Mouse (Mus musculus) neural tube, embryonic 13.5 days (tissue): Measurements from ENCODE around the gene Gm12216. TPM values are rescaled to one million over a fixed set of nuclear protein-coding genes. Genes with fewer than 3 reads are reported as not detected.

Experiments used
- ATAC-seq: fragments of 200-750 bp; cut with Nextera tagmentation; 2 replicates; pipeline ENCODE4 v1.8.0; 2017; ENCODE audit warnings: low read depth, mild to moderate bottlenecking, moderate TSS enrichment, moderate library complexity
- H3K27ac ChIP-seq: fragments of 300-500 bp; sonication (generic); replicated peaks from 2 replicates; pipeline ENCODE4 v1.5.1; 2015; ENCODE audit warnings: moderate library complexity, mild to moderate bottlenecking, inconsistent platforms
- H3K27me3 ChIP-seq: fragments of 300-500 bp; sonication (generic); 2 replicates; pipeline ENCODE4 v1.6.1; 2015; ENCODE audit warnings: mild to moderate bottlenecking, inconsistent platforms
- H3K36me3 ChIP-seq: fragments of 300-500 bp; sonication (generic); 2 replicates; pipeline ENCODE4 v1.6.1; 2015; ENCODE audit warnings: mild to moderate bottlenecking, inconsistent platforms
- H3K4me1 ChIP-seq: fragments of 300-500 bp; sonication (generic); replicated peaks from 2 replicates; pipeline ENCODE4 v1.6.1; 2015; ENCODE audit warnings: inconsistent platforms
- H3K4me2 ChIP-seq: fragments of 300-500 bp; sonication (generic); 2 replicates; pipeline ENCODE4 v1.6.1; 2015; ENCODE audit warnings: inconsistent platforms, mild to moderate bottlenecking, moderate library complexity
- H3K4me3 ChIP-seq: fragments of 300-500 bp; sonication (generic); 2 replicates; pipeline ENCODE4 v1.5.1; 2015; ENCODE audit warnings: mild to moderate bottlenecking, inconsistent platforms
- H3K9ac ChIP-seq: fragments of 300-500 bp; sonication (generic); 2 replicates; pipeline ENCODE4 v1.6.1; 2015; ENCODE audit warnings: moderate library complexity, mild to moderate bottlenecking, inconsistent platforms
- H3K9me3 ChIP-seq: fragments of 300-500 bp; sonication (generic); 2 replicates; pipeline ENCODE4 v1.6.1; 2016; ENCODE audit warnings: inconsistent platforms
- WGBS: fragments of 180-500 bp; shearing (Covaris S2); methylation state at CpG from one replicate; pipeline ENCODE4 v1.1.7; 2015; 5-methylcytosine and 5-hydroxymethylcytosine counted together
- polyA plus RNA-seq: library from polyadenylated mRNA; unstranded; fragments of >200 nt; fragmentation: Nextera tagmentation; extraction: Ambion mirVana; gene quantifications from 2 replicates; pipeline ENCODE4 v1.2.1, GENCODE M21; 2015

The Gm12216 gene
- polyA plus RNA-seq, 1 experiment from 2014 or later: 1.6 TPM

- H3K27me3 ChIP-seq: no peaks in the 10 kb centered on the region
- no peak overlapping the region for H3K4me2 ChIP-seq
- peaks cover 3% of the 10 kb centered on the region; the same call in 1 of the 2 replicates for H3K9me3 ChIP-seq
- ATAC-seq: no peak
- H3K4me3 ChIP-seq: no peak overlapping the region
- H3K27ac ChIP-seq: no peak overlapping the region
- H3K36me3 ChIP-seq: no peaks in the 10 kb centered on the region
- WGBS: 86% methylated on average over 3 of the region's 3 CpGs
- no peak overlapping the region for H3K9ac ChIP-seq
- H3K4me1 ChIP-seq: no peaks in the 10 kb centered on the region
These were observed 73.6 kb downstream of the Gm12216 start for GRCm38 (mm10) chr11:53785311-53785936.

- Histone ChIP-seq H3K9ac (no peak overlapping the region), H3K9me3 (no peaks in the 10 kb centered on the region), H3K27ac (no peak overlapping the region), H3K4me2 (no peak overlapping the region), H3K4me1 (no peaks in the 10 kb centered on the region), H3K27me3 (no peaks in the 10 kb centered on the region), H3K36me3 (no peaks in the 10 kb centered on the region), H3K4me3 (no peak overlapping the region)
- WGBS: 90% methylated on average over 9 of the region's 9 CpGs
- ATAC-seq: no peak
These were observed 75.8 kb downstream of the Gm12216 start for GRCm38 (mm10) chr11:53783288-53783687.

- no peaks in the 10 kb centered on the region for H3K27me3 ChIP-seq
- H3K9me3 ChIP-seq: no peaks in the 10 kb centered on the region
- H3K4me2 ChIP-seq: no peak overlapping the region
- no peak for ATAC-seq
- H3K4me1 ChIP-seq: no peaks in the 10 kb centered on the region
- WGBS: 88% methylated on average over 7 of the region's 7 CpGs
- no peak overlapping the region for H3K27ac ChIP-seq
- no peak overlapping the region for H3K4me3 ChIP-seq
- H3K9ac ChIP-seq: no peak overlapping the region
- H3K36me3 ChIP-seq: no peaks in the 10 kb centered on the region
These were observed 77.1 kb downstream of the Gm12216 start for GRCm38 (mm10) chr11:53781964-53782363.

- Histone ChIP-seq H3K36me3 (no peaks in the 10 kb centered on the region), H3K4me2 (no peak overlapping the region), H3K27me3 (no peaks in the 10 kb centered on the region), H3K27ac (no peak overlapping the region), H3K9ac (no peak overlapping the region), H3K9me3 (no peaks in the 10 kb centered on the region), H3K4me1 (no peaks in the 10 kb centered on the region), H3K4me3 (no peak overlapping the region)
- 97% methylated on average over 4 of the region's 4 CpGs for WGBS
- no peak for ATAC-seq
These were observed 77.8 kb downstream of the Gm12216 start for GRCm38 (mm10) chr11:53781201-53781775.

- Histone ChIP-seq H3K9me3 (no peaks in the 10 kb centered on the region), H3K27me3 (no peaks in the 10 kb centered on the region), H3K27ac (no peak overlapping the region), H3K36me3 (0 out of 2 replicates have a peak, but pooled peaks cover 3% of the 10 kb centered on the region), H3K4me3 (no peak overlapping the region), H3K4me2 (no peak overlapping the region), H3K4me1 (no peaks in the 10 kb centered on the region), H3K9ac (no peak overlapping the region)
- no peak for ATAC-seq
- WGBS: 87% methylated on average over 3 of the region's 3 CpGs
These were observed 78.8 kb downstream of the Gm12216 start for GRCm38 (mm10) chr11:53780262-53780661.

GRCm38 (mm10) chr11:53779808-53780207 is 79.2 kb downstream of the Gm12216 start:
- WGBS: 94% methylated on average over 2 of the region's 2 CpGs
- no peak overlapping the region for H3K4me3 ChIP-seq

GRCm38 (mm10) chr11:53778455-53778854 is 80.6 kb downstream of the Gm12216 start:
- 79% methylated on average over 5 of the region's 5 CpGs for WGBS
- no peaks in the 10 kb centered on the region for H3K9me3 ChIP-seq

More at GRCm38 (mm10) chr11:53779808-53780207, 79.2 kb downstream of the Gm12216 start:
- H3K27me3 ChIP-seq: no peaks in the 10 kb centered on the region
- H3K9me3 ChIP-seq: no peaks in the 10 kb centered on the region
- H3K4me1 ChIP-seq: no peaks in the 10 kb centered on the region
- 0 out of 2 replicates have a peak, but pooled peaks cover 3% of the 10 kb centered on the region for H3K36me3 ChIP-seq
- no peak overlapping the region for H3K9ac ChIP-seq
- no peak for ATAC-seq
- no peak overlapping the region for H3K4me2 ChIP-seq
- no peak overlapping the region for H3K27ac ChIP-seq

GRCm38 (mm10) chr11:53777736-53778135 is 81.3 kb downstream of the Gm12216 start:
- no peak for ATAC-seq
- no peak overlapping the region for H3K27ac ChIP-seq
- no peak overlapping the region for H3K4me2 ChIP-seq

More at GRCm38 (mm10) chr11:53778455-53778854, 80.6 kb downstream of the Gm12216 start:
- no peaks in the 10 kb centered on the region for H3K4me1 ChIP-seq
- H3K27me3 ChIP-seq: no peaks in the 10 kb centered on the region
- 0 out of 2 replicates have a peak, but pooled peaks cover 3% of the 10 kb centered on the region for H3K36me3 ChIP-seq
- no peak overlapping the region for H3K9ac ChIP-seq
- no peak for ATAC-seq
- no peak overlapping the region for H3K4me2 ChIP-seq
- H3K4me3 ChIP-seq: no peak overlapping the region
- H3K27ac ChIP-seq: no peak overlapping the region

GRCm38 (mm10) chr11:53774659-53775255 is 84.3 kb downstream of the Gm12216 start:
- no peak overlapping the region for H3K4me3 ChIP-seq
- H3K4me2 ChIP-seq: no peak overlapping the region
- 0 out of 2 replicates have a peak, but pooled peaks cover 3% of the 10 kb centered on the region for H3K36me3 ChIP-seq
- H3K27ac ChIP-seq: no peak overlapping the region
- no peaks in the 10 kb centered on the region for H3K9me3 ChIP-seq
- peaks cover 16% of the 10 kb centered on the region for H3K27me3 ChIP-seq
- H3K4me1 ChIP-seq: peaks cover 10% of the 10 kb centered on the region
- no peak overlapping the region for H3K9ac ChIP-seq
- WGBS: 90% methylated on average over 13 of the region's 13 CpGs
- ATAC-seq: no peak

More at GRCm38 (mm10) chr11:53777736-53778135, 81.3 kb downstream of the Gm12216 start:
- no peaks in the 10 kb centered on the region for H3K9me3 ChIP-seq
- H3K27me3 ChIP-seq: no peaks in the 10 kb centered on the region
- H3K36me3 ChIP-seq: 0 out of 2 replicates have a peak, but pooled peaks cover 3% of the 10 kb centered on the region
- H3K4me1 ChIP-seq: no peaks in the 10 kb centered on the region
- H3K4me3 ChIP-seq: no peak overlapping the region
- 74% methylated on average over 5 of the region's 5 CpGs for WGBS
- H3K9ac ChIP-seq: no peak overlapping the region

- peaks cover 10% of the 10 kb centered on the region for H3K4me1 ChIP-seq
- peaks cover 23% of the 10 kb centered on the region for H3K27me3 ChIP-seq
- no peak overlapping the region for H3K9ac ChIP-seq
- 0 out of 2 replicates have a peak, but pooled peaks cover 3% of the 10 kb centered on the region for H3K36me3 ChIP-seq
- WGBS: 91% methylated on average over 16 of the region's 16 CpGs
- H3K4me2 ChIP-seq: no peak overlapping the region
- no peak for ATAC-seq
- no peaks in the 10 kb centered on the region for H3K9me3 ChIP-seq
- no peak overlapping the region for H3K27ac ChIP-seq
- H3K4me3 ChIP-seq: no peak overlapping the region
These were observed 85.3 kb downstream of the Gm12216 start for GRCm38 (mm10) chr11:53773641-53774360.

GRCm38 (mm10) chr11:53773087-53773486 is 86.0 kb downstream of the Gm12216 start, which contains the start of gene Gm17334:
TSS of gene Gm17334 (minus strand) at chr11:53773187.
- H3K9ac ChIP-seq: no peak within 1 kb of the TSS
- WGBS: 93% methylated on average over 5 of the region's 5 CpGs
- H3K27ac ChIP-seq: no peak within 1 kb of the TSS
- H3K27me3 ChIP-seq: peaks cover 30% of the 10 kb centered on the region
- ATAC-seq: no peak
- 0 out of 2 replicates have a peak, but pooled peaks cover 3% of the 10 kb centered on the region for H3K36me3 ChIP-seq
- H3K9me3 ChIP-seq: no peaks in the 10 kb centered on the region
- H3K4me1 ChIP-seq: peaks cover 10% of the 10 kb centered on the region
- no peak within 1 kb of the TSS for H3K4me2 ChIP-seq
- H3K4me3 ChIP-seq: no peak within 1 kb of the TSS

GRCm38 (mm10) chr11:53772536-53772935 is 86.5 kb downstream of the Gm12216 start:
- peaks cover 32% of the 10 kb centered on the region for H3K27me3 ChIP-seq
- peaks cover 10% of the 10 kb centered on the region for H3K4me1 ChIP-seq
- H3K9me3 ChIP-seq: no peaks in the 10 kb centered on the region
- H3K4me2 ChIP-seq: no peak overlapping the region
- no peak overlapping the region for H3K27ac ChIP-seq
- WGBS: 85% methylated on average over 9 of the region's 9 CpGs
- H3K36me3 ChIP-seq: 0 out of 2 replicates have a peak, but pooled peaks cover 3% of the 10 kb centered on the region
- ATAC-seq: no peak
- no peak overlapping the region for H3K4me3 ChIP-seq
- no peak overlapping the region for H3K9ac ChIP-seq
